Mouse (Mus musculus) hematopoietic multipotent progenitor cell, adult 10-12 weeks (in vitro differentiated cells): Measurements from ENCODE around the gene Foxc1. TPM values are rescaled to one million over a fixed set of nuclear protein-coding genes. Genes with fewer than 3 reads are reported as not detected.

Experiments
- polyA plus RNA-seq: library from polyadenylated mRNA; stranded (reverse); fragments of >175 nt; gene quantifications from 2 replicates; pipeline ENCODE4 v1.2.3, GENCODE M21; 2012; ENCODE audit warnings: low replicate concordance

Gene Foxc1
- polyA plus RNA-seq, result 0.02 and 0.07 TPM in 2 replicates

GRCm38 (mm10) chr13:31806428-31806832 is at the start of gene Foxc1:
TSS of gene Foxc1 (plus strand) at chr13:31806633.

Other genes starting within 250 kb of the Foxc1 start
- 0.09 and 0.28 TPM in 2 replicates for gene A530084C06Rik, start 247.3 kb upstream of the Foxc1 start, polyA plus RNA-seq
- 0.05 TPM in 1 of 2 replicates, not detected in the other for gene Foxf2, start 180.8 kb upstream of the Foxc1 start, polyA plus RNA-seq